Mouse (Mus musculus) ES-Bruce4 (cell line): ENCODE results near the gene Fbn1.

Experiments
- CTCF ChIP-seq: IDR thresholded peaks from one replicate; pipeline ENCODE4 v1.8.1; 2011; ENCODE audit warnings: low read depth, low read length
- POLR2A ChIP-seq: IDR thresholded peaks from one replicate; pipeline ENCODE4 v1.8.1; 2011; ENCODE audit warnings: low read length; ENCODE audit not compliant: insufficient read depth

DNA sequence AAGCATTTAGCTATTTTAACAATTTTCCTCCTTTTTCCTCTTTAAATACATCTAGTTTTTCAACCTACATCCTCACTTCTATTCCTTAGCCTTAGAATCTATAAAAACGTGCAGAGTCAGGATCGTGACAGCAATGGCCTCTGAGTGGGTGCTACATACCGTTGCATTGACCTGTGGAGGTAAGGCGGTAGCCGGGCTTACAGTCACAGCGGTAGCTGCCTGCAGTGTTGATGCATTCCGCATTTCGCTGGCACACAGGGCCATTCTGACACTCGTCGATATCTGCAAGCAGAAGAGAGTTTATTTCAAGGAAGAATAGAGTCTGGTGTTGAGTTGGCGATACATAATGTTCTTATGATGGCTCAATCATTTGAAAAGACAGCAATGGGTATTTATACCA, 172.6 kb downstream of the Fbn1 start:
- TF ChIP-seq CTCF (no peak), POLR2A (no peak)
